Mouse (Mus musculus) megakaryocyte, embryonic 14.5 days (primary cell): ENCODE data around the gene Hdac4.

ENCODE experiments used
- FLI1 ChIP-seq: IDR thresholded peaks from 2 replicates; pipeline ENCODE4 v1.6.1; 2012; ENCODE audit warnings: low read length, inconsistent platforms, mixed read lengths
- GATA1 ChIP-seq: IDR thresholded peaks from 3 replicates; pipeline ENCODE4 v1.6.1; 2012; ENCODE audit warnings: mixed read lengths, low read length, inconsistent platforms, borderline replicate concordance

DNA sequence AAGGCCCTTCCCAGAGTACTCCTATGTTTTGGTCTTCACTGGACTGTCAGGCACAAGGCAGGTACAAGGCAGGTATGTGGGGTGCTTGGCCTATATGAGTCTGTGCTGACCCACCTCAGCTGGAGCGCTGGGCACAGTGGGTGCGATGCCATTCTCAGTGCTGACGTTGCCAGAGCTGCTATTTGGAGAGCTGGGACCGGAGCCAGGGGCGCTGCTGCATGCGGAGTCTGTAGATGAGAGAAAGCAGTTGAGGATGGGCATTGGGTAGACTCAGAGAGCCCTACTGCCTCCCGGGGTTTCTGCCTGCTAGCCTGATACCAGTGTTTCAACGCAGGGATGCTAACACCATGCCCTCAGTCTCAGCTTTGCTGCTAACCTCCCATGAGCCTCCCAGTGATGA is 208.1 kb downstream of the Hdac4 start:
- TF ChIP-seq GATA1: no peak
- no peak for TF ChIP-seq FLI1
